Mouse (Mus musculus) E14TG2a.4 (cell line): ENCODE measurements around the gene Chrna1.

ENCODE experiments used
- CTCF ChIP-seq: conservative IDR thresholded peaks from 2 replicates; pipeline ENCODE4 v1.5.1; 2014; ENCODE audit warnings: low read length
- NANOG ChIP-seq: IDR thresholded peaks from 2 replicates; pipeline ENCODE4 v1.6.1; 2014; ENCODE audit warnings: borderline replicate concordance, low read length, mixed read lengths
- POU5F1 ChIP-seq: IDR thresholded peaks from 2 replicates; pipeline ENCODE4 v1.6.1; 2014; ENCODE audit warnings: low read length, borderline replicate concordance

DNA sequence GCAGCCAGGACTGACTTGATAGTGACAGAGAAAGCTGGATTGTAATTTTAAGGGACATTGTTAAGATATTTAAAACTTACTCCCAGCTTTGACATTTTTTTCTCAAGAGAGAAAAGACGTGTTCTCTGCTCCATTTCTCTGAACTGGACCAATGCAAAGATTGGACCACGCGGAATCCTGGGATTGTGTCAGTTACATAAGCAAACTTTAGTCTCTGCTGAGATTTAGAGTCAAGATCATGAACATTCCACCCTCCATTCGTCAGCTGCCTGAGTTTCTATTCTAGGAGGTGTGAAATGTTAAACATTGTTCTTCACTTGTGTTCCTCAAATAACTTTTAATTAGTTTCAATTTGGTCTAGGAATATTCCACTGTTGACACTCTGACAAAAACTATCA lies 7.0 kb upstream of the Chrna1 start:
- TF ChIP-seq CTCF: no peak
- TF ChIP-seq NANOG: no peak
- no peak for TF ChIP-seq POU5F1
